Mouse (Mus musculus) cerebellum, adult 2 months (tissue): ENCODE results near the gene Dlgap1.

Experiments
- CTCF ChIP-seq: fragments of 200-500 bp; IDR thresholded peaks from 2 replicates; pipeline ENCODE4 v1.5.1; 2011; ENCODE audit warnings: low read depth, mild to moderate bottlenecking, control low read depth, low read length, moderate library complexity, borderline replicate concordance; ENCODE audit not compliant: insufficient read depth
- POLR2A ChIP-seq: fragments of 200-500 bp; IDR thresholded peaks from 2 replicates; pipeline ENCODE4 v1.6.1; 2011; ENCODE audit warnings: low read length, control low read depth, borderline replicate concordance; ENCODE audit not compliant: insufficient read depth

DNA sequence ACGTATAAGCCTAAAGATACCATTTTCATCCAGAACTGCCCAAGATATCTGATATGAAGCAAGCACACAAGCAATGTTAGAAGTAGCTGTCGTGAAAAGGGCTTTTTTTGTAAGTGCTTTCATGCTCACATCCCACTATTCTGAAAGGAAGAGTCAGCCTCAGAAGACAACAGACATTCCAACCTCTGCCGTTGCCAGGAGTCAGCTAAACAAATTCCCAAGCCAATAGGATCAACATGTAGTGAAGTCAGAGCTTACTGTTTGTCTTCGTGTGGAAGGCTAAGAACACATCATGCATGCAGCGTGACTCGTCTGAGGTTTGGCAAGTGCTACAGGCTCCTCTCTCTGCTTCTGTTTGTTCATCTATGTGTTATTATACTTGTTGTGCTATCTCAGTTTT is 529.4 kb downstream of the Dlgap1 start:
- TF ChIP-seq CTCF (no peak), POLR2A (no peak)
